Mouse (Mus musculus) MEL (cell line): ENCODE measurements at regions not wholly inside any gene's neighbourhood (a gene's known extent, or its start where the extent isn't known, plus 50 kb on each side); places are given as distances from the start of the nearest gene placed in this dataset.

ENCODE experiments used
- CHD2 ChIP-seq: IDR thresholded peaks from 2 replicates; pipeline ENCODE4 v1.6.1; 2011; ENCODE audit warnings: low read length, improper control_type of control experiment
- ZMIZ1 ChIP-seq: IDR thresholded peaks from 2 replicates; pipeline ENCODE4 v1.6.1; 2012; ENCODE audit warnings: low read depth, mild to moderate bottlenecking, inconsistent platforms, low read length, improper control_type of control experiment, moderate library complexity

DNA sequence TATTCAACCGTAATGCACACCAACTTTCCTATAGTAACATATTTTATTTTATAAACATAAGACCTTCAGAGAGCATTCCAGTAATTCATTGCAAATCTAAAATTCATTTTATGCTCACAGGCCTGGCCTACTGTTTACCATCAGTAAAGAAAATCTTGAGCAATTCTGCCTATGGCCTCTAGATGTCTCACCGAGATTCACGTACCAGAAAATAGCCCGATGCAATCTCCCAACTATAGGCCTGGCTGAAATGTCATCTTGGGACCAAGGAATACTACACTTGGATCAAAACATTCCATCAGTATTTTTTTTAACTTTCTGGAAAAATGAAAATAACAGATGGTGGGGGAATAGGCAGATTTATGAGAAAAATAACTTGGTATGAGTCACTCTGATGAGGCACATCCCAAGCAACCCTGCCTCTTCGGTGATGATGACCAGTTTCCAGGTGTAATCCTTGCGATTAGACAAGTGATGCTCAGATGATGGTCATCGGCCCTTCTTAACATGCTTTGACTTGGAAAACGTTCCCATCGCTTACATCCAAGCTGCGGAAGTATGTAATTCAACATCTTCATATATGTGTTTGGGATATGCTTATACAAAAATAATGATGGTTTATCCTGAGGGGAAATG is 439.9 kb downstream of the Nyap2 start:
- TF ChIP-seq ZMIZ1 (no peak), CHD2 (no peak)
